Mouse (Mus musculus) G1E (cell line): ENCODE measurements around the gene Etfbkmt.

Source experiments
- CTCF ChIP-seq: IDR thresholded peaks from 2 replicates; pipeline ENCODE4 v1.5.1; 2012; ENCODE audit warnings: low read depth, low read length, inconsistent platforms, mixed read lengths
- GATA1 ChIP-seq: IDR thresholded peaks from 2 replicates; pipeline ENCODE4 v1.6.1; 2012; ENCODE audit warnings: borderline replicate concordance, low read length, inconsistent platforms, mixed read lengths

DNA sequence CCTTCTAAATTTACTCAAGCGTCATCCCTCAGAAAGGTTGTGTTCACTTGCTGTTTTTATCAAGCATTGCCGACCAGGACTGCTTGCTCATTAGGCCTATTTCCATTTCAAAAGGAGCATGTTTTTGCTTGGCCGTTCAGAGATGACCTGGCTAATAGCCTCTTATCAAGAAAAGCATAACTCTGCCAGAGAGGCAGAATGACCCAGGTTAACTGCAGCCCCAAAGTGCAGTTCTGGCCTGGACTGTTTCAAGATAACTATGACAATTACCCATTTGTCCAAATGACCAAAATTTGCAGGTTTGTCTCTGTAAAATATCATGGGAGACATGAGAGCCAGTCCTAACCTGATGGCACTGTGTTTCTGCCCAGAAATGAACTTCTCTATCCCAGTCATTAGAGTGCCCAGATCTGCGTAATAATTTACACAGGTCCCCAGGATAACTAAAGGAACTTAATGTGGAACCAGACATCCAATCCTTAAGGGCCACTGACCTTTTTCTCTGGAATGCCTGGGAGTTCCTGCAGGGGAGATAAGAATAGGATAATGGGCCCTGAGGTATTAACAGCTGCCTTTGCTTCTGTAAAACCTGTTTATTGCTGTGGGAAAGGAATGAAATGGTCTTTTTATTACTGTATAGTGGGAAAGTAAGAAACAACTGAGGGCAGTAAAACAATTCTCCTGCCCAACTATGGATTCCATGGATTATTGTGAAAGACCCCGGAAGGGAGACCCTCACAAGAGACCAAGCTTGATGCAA lies 5.1 kb upstream of the Etfbkmt start:
- TF ChIP-seq CTCF = no peak
- no peak for TF ChIP-seq GATA1
